Mouse (Mus musculus) spleen, adult 12 weeks (tissue): ENCODE results near the gene Bhlhe40.

Experiments
- DNase-seq: peaks from one replicate; pipeline ENCODE4 v3.0.0; 2022; ENCODE audit warnings: low spot score

The Bhlhe40 gene

DNA sequence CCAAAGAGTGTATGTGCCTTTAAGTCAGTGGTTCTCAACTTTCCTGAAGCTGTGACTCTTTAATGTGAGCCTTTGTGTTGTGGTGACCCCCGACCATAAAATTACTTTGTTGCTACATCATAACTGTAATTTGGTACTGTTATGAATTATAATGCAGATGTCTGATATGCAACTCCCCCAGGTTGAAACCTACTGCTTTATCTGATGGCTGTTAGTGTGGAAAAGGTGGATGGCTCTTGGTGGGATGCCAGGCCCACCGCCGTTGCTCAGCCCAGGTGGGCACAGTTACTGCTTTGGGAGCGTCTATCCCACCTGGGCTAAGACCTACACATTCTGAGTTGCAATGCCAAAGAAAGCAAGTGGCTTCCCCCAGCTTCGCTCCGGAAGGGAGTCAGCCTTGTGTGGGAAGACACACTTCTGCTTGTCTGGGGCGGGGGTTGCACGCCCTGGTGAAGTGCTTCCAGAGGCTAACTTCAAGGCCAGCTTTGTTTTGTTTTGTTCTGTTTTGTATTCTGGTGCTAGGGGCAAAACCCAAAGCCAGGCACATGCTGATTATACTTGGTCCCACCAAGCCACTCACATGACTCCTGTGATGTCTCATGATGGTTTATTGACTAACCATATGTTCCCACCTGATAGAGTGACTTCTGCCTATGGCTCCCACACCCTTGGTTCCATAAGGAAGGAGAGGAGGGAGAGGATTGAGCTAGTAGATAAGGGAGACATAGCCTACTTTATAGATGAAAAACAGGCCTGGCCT lies 34.7 kb downstream of the Bhlhe40 start:
- DNase-seq, result no peak

- DNase-seq, result no peak
Observed at GRCm38 (mm10) chr6:108695844-108696821, 35.7 kb downstream of the Bhlhe40 start.

DNA sequence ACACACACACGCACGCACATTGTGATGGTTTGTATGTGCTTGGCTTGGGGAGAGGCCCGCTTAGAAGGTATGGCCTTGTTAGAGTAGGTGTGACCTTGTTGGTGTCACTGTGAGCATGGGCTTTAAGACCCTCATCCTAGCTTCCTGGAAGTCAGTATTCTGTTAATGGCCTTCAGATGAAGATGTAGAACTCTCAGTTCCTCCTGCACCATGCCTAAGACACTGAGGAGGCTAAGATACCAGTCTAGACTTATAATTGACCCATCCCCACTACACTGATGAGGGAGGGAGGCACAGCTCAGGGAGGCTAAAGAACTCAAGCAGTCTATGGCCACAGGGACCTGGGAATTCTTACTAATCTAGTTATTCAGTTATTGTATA lies 36.4 kb downstream of the Bhlhe40 start:
- DNase-seq, result no peak

- DNase-seq, result no peak
Observed at GRCm38 (mm10) chr6:108697345-108697744, 36.9 kb downstream of the Bhlhe40 start.

- DNase-seq, result no peak
Observed at GRCm38 (mm10) chr6:108698343-108698870, 38.0 kb downstream of the Bhlhe40 start.

- DNase-seq, result no peak
Observed at GRCm38 (mm10) chr6:108699679-108700078, 39.2 kb downstream of the Bhlhe40 start.

DNA sequence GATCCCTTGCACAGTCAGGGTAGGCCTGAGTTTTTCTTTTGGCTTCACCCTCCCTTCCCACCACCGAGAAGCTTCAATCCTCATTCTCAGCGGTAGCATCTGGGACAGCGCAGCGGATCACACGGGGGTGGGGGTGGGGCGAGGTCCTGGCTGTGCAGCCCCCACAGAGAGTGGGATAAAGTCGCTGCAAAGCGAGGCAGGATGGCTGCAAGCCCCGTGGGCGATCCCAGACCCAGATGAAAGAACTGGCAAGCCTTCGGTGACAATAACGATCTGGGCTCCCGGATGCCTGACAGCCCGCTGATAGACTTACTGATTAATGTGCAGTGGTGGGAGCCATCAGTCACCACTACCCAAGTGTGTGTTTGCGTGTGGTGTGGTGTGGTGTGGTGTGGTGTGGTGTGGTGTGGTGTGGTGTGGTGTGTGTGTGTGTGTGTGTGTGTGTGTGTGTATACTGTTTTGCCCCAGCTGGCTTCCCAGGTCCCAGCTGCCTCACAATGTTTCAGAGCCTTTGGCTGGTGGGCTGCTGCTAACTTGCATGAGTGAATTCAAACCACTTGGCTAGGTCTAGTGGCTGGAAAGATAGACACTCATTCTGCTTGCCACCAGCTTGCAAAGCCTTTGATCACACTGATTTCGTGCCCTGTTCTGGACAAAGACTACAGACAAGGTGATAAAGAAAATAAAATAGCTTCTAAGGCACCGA lies 40.4 kb downstream of the Bhlhe40 start:
- no peak for DNase-seq

DNA sequence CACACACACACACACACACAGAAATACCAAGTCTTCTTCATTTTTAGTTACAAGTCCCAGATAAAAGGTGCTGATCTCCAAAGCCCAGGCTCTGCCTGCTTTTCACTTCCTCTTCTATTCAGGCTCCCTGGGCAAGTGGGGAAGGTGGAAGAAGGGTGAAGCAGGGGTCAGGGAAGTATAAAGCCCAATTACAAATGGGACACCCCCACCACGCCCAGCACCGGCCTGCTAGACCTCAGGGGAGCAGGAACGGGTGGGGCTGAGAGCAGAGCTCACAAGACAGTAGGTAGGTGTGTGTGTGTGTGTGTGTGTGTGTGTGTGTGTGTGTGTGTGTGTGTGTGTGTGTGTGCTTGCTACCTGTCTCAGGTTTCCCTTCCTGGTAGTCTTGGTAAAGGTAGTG lies 42.2 kb downstream of the Bhlhe40 start:
- DNase-seq, result no peak

DNA sequence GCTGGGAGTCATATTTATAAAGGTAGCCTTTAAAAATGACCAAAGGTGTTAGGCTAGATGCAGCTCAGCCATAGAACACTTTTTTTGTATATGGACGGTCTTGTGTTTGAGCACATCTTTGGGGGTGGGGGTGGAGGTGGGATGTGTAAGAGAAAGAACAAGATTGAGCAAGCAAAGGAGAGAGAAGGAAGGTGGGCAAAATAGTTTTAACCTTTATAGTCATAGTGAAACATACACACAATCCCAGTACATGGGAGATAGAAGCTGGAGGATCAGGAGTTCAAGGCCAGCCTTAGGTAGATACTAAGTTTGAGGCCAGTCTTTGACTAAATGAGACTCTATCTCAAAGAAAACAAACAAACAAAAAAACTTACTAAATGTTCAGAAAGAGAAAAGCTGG lies 42.7 kb downstream of the Bhlhe40 start:
- DNase-seq, result no peak

- DNase-seq, result no peak
Observed at GRCm38 (mm10) chr6:108704316-108705080, 44.1 kb downstream of the Bhlhe40 start.

DNA sequence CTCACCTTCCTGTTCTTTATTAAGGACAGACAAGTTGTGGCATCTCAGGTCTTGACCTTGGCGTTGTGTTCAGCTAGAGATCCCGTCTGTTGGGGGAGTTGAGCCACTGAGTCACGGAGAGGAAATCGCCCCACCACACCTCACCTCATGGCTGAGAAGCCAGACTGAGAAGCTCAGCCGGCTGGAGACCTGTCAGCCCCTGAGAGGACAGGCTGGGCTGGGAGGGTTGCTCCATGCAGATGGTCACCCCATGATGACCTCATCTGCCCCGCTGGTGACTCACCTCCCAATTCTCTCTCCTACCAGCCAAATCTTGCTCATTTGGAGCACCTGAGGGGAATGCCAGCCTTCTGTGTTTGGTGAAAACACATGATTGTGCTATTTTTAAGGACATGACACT lies 45.5 kb downstream of the Bhlhe40 start:
- DNase-seq, result no peak

DNA sequence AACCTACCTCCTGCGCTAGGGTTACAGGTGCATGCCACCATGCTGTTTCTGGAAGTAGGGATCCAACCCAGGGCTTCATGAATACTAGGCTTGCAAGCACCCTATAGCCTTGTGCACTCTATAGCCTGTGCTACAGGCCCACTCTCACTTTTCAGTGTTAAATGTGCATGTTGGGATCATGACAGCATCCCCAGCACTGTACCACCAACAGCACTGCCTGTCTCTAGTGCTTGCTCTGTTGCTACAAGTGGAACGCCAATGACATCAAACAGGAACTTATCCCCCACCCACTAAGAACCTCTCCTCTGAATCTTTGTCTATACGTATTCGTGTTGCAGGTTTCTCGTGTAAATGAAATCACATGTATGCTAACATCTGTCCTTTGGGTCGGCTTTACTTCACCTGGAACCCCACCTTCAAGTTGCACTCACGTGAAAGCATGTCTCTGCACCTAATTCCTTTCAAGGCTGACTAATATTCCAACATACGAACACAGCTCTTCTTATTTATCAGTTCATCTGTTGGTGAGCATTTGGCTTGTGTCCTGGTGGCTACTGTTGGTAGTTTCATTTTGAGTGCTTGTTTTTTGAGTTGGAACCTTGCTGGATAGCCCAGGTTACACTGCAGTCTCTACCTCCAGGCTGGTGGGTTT lies 46.7 kb downstream of the Bhlhe40 start:
- DNase-seq, result no peak

DNA sequence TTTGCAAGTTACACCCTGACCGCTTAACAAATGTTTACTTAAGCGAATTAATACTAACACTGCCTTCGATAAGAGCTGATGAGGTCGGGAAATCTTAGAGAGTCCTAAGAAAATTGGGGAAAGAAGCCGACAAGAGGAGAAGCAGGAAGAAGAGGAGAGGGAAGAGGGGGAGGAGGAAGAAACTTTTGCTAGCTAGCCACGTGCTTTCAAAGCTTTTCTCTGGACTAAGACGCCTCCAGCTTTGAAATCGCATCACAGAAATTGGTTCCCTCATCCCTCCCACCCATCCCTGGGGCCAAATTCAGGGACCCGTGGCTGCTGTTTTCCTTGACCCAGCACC lies 48.7 kb downstream of the Bhlhe40 start:
- no peak for DNase-seq

- no peak for DNase-seq
Observed at GRCm38 (mm10) chr6:108709471-108710231, 49.2 kb downstream of the Bhlhe40 start.

- no peak for DNase-seq
Observed at GRCm38 (mm10) chr6:108710667-108711066, 50.2 kb downstream of the Bhlhe40 start.

DNA sequence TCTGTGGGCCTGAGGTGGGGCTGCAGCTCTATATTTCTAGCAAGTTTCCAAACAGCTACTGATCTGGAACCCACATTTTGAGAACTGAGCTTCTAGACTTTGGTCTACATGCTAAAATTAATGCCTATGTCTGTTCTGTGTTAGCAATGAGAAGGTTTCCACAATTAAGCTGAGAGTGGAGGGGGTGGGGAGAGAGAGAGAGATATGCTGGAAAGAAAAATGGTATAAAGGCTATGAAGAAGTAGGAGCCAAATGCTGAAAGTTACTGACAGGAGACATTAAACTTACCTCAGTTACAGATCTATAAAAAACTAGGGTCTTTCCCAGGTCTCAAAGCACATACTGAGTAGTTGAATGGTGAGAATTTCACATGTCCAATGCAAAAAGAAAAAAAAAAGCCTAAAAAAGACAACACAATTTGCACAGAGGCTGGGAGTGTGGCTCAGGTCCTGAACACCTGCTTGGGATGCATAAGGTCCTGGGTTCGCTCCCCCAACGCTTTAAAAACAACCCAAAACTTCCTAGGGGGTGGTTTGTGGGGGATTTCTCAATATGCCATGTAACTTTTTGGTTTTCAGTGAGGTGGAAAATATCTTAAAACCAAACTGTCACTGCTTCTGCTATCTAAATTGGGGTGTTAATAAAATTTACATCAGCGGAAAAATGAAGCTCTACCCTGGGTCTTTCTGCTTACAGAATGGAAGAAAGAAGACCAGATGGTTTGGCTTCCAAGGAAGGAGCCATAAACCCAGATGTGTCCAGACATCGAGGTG lies 50.9 kb downstream of the Bhlhe40 start:
- DNase-seq, result no peak

DNA sequence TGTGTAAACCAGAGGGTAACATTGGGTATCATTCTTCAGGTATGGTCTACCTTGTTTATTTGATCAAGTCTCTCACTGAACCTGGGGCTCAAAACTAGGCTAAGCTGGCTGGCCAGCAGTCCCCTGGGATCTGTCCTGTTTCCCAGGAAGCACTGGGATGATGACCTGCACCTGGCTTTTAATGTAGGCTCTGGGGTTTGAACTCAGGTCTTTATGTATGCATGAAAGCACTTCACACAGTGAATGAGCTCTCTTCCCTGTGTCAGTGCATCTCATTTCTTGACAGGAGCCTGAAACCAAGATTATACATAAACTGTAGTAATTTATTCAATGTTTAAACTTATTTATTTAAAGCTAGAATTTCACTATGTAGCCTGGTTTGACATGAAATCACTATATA lies 51.7 kb downstream of the Bhlhe40 start:
- DNase-seq, result no peak

- no peak for DNase-seq
Observed at GRCm38 (mm10) chr6:108713175-108713974, 52.9 kb downstream of the Bhlhe40 start.
